Mouse (Mus musculus) left cerebral cortex, adult 9 months (tissue): ENCODE results near the gene Ncoa7.
A peak's percentile ranks its signal among the peaks of the same experiment; 100 is the strongest.

Experiments used
- DNase-seq, 2 experiments: peaks; one replicate each; pipeline ENCODE4 v3.0.0; 2022; ENCODE audit warnings: low spot score in 2 of 2

Gene Ncoa7

DNA sequence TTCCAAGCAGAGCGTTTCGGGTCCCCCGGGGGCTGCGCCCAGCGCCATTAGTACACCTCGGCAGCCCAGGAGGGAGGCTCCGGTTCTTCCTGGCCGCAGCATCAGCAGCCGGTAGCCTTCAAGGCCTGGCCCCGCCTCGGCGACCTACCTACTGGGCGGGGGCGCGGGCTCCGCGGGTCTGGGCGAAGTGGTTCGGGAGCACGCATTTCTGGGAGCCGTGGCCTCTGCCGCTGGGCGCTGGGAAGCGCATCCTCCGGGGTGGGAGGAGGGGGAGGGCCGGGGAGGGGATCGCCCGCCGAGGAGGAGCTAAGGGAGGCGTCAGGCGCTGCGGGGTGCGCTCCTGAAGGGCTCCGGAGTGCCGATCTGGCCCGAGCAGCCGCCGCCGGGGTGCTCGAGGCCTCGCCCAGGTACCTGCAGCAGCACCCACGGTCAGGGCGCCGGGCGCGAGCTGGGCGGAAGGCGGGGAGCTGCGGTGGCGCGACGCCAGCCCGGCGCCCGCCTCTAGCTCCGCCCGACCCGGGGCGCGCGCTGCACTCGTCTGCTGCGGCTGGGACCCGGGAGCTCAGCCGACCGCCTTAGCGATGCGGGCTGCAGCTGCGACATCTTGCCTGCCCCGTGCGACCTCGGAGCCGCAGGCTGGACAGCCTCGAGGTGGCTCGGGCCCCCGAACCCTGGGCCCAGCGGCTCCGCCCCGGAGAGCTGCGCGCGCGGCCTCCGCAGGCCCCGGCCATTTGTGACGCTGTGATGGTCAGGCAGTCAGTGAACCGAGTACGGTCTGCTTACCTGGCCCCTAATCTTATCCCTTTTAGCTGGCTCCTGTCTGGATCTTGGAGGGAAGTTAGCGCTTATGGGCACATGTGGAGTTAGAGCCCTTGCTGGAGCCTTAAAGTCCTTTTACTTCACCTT lies at the start of gene Ncoa7:
Gene Ncoa7 (minus strand): TSS at position 646 of the 906 bp plus-strand sequence.
- peak; percentile 55 to 72 for DNase-seq

DNA sequence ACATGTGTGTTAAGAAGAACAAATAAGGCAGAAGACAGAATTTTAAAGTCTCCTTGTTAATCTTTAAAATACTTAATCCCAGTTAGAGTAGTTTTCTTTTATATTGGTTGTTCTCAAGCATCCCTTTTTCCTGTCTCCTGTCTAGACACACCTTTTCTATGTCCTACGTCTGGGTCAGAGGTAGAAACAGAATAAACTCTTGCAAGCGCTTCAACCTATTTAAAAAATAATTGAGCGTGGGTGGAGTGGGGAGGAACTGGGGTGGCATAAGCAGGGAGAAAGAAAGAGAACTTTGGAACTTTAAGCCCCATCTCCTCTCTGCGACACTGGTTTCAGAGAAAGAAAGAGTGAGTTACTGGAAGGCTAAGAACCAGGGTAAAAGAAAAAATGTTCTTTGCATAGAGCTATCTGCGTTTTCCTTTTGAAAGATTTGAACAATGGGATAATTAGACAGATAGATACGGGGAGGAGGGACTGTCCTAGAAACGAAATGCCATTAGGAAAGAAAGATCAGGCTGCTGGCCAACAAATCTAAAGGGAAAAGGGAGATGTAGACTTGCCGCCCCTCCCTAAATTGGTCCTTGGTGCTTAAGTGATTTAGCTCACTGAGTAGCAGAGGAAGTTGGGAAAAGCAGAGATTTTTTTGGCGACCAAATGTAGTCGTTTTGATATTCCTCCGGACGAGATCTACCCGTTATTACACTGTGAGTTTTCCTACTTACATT lies 42.1 kb upstream of the Ncoa7 start:
- no peak for DNase-seq

DNA sequence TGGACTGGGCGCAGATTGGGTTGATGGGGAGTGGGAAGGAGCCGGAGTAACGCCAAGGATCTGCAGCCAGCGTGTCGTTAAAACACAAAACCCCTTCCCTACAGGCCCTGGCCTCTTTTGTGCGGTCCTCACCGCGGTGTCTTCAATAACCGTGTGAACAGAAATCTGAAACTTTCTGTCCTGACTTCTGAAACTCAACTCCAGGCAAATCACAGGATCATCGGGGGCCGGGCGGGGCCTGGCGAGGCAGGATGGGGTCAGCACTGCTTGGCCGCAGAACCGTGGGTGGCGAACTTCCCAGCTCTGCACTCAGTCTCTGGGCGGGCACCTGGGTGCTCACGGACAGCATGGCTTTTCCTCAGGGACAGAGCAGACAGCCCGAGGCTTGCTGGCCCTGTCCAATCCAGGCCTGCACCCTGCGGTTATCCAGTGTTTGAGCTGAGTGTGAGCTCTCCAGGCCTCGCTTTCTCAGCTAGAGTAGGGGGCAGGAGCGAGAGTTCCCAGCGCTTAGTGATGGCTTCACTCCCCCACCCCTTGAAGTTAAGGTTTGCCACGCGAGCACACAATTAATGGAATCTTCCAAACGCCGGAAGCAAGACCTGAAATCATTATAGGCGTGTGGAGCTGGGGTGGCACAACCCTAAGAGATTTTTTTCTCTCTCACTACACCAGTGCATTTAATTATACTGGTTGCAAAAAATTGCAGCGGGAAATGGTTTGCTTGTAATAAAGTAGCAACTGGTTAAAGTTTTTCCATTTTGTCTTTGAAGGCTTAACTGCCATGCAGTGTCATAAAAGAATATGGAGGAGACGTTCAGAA lies 41.3 kb upstream of the Ncoa7 start:
- DNase-seq = no peak

DNA sequence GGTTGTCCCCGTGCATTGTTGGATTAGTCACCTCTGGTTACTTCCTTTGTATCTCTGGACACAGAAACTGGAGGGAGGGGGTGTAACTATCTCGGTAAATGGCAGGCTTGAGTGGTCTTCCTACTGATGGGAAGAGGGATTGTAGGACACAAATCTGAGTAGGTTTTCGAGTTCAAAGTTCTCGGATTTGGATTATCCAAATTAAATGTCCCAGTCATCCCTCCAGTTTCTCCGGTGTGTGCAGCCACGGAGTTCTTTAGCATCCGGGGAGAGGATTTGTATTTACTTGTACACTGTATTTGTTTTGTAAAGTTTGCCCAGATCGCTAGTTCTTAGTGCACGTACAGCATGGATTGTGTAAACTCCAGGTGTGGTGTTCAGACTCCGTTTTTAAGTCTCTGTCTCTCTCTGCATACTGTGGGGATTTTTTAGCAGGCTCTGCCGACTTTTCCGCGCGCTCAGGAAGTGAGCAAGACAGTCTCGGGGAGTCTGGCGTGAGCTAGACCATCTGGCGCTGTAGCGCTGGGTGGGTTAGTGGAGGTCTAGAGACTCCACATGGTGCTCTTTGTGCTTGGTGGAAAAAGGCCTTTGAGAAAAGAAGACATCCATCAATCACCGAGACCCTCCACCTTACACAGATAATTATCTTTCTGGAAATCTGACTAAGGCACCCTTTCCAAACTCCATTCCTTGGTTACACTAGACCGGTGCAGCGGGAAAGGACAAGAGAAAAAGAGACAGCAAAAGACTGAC lies 40.5 kb upstream of the Ncoa7 start:
- DNase-seq = peak in 1 of 2 experiments; percentile 33

DNA sequence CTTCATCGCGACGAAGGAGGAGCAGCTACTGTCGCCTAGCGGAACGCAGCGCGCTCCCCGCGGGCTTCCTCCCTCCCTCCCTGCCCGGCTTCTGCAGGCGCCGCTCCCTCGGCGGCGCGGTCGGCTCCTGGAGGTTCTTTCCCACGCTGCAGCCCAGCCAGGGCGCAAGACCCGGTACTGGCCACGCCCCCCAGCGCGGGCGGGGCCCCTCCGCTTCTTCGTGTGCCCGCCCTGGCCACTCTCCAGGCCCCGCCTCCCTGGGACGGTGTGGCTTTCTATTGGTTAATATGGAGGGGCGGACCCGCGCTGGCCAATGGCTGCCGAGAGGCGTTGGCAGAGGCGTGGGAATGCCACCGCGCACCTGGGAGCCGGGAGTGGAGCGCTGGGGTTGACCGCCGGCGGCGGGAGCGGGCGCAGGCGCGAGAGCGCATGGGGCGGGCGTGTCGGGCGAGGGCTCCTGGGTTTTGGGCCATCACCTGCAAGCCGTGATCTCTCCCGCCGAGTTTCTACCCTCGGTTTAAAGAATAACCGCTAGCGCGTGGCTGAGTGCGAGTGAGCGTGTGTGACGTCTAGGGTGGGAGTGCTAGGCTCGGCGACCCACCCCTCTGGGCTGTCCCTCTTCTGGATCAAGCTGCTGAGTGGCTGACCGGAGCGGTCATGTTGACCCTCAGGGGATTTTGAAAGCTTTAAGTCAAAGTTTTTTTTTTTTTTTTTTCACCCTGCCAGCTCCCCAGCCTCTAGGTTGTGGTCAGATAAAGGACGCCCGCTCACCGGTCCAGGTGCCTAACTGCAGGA lies 39.7 kb upstream of the Ncoa7 start, which contains the start of gene Hey2:
Gene Hey2 (minus strand): TSS at position 159 of the 795 bp plus-strand sequence.
- peak; percentile 86 to 98 for DNase-seq

DNA sequence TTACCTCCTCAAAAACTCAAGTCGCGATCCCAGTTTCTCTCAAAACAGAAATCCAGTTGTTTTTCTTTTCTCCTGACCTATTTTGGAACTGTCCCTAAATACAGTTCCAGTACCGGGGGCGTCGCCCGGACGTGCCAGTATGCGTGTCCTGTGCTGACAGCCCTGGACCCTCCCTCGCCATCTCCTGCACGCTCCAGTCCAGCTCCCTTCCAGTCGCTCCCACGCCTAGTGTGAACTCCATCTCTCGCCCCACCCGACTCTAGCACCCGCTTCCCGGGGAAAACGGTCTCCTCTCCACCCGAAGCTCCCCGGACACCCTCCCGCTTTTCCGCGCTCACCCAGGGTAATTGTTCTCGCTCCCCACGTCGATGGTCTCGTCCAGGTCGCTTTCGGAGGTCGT lies 39.1 kb upstream of the Ncoa7 start:
- no peak for DNase-seq

DNA sequence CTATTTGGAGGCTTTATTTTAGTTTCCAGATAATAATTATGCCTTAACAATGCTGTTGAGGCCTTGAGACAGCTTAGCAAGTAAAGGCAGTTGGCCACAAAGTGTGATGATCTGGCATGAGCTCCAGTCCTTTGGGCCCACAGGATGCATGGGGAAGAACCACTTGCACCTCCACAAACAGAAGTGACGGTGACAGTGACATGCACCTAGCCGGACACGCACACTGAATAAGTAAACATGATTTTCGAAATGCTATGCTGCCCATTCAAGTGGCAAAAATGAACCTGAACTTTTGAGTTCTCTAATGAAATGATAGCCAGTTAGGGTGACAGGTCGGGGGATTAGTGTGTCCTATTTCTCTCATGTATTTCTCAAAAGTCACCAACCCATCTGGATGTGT lies 37.7 kb upstream of the Ncoa7 start:
- DNase-seq = no peak

DNA sequence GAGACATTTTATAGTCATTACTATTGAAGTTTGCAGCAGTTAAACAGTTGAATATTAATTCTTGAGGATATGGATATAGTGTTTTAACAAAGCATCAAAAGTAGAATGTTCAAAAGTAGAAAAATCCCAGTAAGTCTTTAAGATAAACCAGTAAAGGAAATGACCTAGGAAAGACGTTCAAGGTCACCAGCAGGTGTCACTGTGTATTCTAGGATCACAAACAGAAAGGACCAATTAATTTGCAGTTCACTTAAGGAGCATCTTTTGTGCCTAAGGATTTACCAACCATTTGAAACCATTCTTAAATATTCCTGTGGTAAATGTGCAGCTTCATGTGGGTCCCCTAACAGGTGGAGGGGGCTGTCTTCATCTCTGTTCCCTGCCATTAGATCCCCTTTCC lies 35.1 kb upstream of the Ncoa7 start:
- no peak for DNase-seq

DNA sequence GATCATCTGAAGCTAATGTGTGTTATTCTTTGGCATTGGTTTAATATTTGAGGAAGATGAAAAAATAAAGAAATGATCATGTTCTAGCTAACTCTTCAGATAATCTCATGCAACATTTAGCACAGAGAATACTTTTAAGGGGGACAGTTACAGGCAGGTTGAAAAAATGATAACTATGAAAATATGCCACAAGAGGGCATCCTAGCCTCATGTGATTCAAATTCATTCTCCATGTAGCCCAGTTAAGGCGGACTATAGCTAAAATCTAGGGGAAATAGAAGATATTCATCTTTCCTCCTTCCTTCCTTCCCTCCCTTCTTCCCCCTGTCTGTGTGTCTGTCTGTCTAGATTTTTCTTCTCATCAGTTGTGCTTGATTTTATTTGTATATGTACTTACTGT lies 21.9 kb upstream of the Ncoa7 start:
- peak in 1 of 2 experiments; percentile 58 for DNase-seq

DNA sequence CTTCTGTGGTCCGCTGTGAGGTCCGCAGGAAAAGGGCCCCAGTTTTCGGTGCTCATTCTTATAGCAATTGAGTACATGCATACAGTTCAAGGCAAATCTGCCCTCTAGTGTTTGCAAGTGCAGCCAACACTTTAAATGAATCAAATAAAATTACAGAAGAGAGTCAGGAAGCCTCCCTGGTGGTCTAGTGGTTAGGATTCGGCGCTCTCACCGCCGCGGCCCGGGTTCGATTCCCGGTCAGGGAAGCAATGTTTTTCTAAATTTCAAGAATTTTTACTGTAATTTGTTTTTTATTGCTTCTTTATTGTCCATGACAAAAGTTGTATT lies 7.8 kb upstream of the Ncoa7 start:
- peak; percentile 75 to 94 for DNase-seq

DNA sequence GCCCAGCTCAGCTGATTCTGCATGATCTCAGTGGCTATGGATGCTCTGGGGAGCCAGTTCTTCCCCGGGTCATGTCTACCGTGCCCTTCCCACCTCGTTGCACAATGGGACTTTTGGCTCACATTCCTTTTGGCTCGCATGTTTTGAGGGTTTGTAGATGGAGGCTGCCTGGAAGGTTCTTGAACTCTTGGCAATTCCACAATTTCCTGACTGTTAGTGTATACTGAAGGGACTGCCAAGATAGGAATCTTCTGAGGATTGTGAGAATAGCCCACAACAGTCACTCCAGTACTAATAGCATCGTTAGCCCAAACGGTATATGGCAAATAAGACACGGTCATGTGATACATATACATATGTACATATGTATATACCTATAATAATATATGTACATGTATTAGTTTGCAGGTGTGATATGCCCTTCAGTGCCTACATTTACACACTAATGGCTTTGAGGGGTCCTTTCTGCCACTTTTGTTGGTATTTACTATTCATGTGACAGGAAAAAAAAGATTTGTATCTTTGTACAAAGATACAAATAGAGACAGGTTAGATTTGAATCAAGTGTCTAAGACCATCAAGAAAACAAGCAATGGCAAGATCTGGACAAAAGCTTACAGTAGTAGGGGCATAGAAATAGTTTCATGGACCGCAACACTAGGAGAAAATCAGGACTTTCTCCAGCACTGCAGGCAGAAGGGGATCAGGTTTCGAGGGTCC lies 7.3 kb upstream of the Ncoa7 start:
- DNase-seq = no peak

DNA sequence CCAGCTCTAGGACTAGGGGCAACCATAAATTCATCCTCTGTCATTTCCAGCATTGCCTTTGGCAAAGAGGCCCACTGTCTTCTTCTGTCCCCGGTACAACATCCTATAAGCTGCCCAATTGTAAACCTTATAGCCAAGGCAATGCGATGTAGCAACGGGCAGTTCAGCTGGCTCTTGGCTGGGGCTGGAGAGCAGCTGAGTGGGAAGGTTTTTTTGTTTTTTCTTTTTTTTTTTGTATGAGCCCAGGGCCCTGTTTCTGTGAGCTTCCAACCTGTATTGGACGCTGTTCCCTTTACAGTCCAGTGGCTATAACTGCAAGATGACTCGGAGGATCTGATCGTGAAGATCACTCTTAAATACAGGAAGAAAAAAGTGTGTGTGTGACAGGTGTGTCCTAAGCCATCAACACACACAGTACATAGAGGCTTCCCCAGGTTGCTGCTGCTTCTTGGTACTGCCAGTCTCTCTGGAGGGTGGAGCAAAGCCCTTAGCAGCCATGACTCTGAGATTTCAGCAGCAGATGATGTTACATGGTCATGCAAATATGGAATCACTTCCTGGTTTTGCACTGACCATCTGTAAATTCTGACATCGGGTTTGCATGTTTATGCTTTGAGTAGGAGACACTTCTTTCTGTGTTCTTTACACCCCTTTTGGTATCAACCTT lies 594 bp upstream of the Ncoa7 start:
- peak in 1 of 2 experiments; percentile 21 for DNase-seq

DNA sequence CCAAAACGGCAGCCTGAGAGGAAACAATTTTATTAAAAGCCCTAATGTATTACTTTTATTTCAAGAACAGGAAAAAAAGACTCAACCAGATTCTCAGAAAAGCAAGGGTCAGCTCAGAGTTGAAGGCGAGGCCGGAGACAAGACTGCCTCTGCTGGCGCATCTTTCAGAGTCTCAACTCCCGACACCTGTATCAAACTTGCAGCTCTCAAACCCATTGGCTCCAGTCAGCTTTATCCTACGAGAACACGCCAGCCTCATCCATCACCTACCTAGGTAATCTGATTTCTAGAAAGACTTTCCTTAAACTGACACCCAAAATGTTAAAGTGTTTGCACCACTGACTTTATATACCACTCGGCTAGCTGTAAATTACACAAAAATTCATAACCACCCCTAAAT lies 1.1 kb downstream of the Ncoa7 start:
- peak in 1 of 2 experiments; percentile 23 for DNase-seq

DNA sequence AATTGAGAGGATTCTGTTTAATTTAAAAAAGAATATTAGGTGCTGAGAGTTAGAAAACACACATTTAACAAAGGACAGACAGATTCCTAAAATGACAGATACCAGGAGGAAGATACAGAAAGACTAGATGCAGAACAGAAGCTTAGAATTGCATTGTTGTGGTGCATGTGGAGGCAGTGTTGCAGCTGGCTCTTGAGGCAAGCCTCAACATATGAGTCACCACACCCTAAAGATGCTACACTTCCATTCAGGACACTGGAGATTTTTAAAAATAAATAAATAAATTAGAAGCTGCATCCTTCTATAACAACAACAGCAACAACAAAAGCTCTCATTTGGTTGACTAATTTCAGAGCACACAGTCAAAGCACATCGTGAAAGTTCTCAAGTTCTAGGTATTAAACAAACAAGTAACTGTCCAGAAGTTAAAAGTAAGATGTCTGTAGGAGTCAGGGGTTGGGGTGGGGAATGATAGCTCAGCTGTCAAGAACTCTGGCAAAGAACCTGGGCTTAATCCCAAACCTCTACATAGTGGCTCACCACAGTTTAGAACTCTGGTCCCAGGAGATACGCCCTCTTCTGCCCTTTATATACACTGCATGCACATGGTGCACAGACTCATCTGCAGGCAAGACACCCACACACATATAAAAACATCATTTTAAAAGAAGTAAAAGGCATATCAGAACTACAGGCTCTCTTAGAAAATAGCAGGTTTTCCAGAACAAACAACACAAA lies 3.2 kb downstream of the Ncoa7 start:
- DNase-seq = no peak

DNA sequence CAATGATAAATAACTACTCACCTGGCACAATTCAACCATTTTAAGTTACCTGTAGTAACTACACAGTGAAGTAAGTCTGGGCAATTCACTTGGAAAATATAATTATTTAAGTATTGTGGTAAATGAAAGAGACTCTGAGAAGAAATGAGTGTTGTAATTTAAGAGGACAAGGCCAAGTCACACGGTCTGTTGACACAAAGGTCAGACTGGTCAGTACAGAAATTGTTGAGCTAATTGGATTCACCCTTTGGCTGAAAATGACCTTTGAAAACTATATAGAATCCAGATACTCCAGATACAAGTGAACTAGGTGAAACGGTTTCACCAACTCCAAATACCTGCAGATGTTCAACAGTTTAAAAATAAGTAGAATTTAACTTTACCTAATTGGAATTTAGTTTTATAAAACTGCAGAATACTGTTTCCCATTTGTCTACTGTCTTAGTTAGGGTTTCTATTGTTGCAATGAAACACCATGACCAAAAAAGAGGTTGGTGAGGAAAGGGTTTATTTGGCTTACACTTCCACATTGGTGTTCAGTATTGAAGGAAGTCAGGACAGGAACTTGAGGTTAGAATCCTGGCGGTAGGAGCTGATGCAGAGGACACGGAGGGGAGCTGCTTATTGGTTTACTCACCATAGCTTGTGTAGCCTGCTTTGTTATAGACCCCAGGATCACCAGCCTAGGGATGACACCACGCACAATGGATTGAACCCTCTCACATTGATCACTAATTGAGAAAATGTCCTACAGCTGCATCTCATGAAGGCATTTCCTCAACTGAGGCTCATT lies 6.5 kb downstream of the Ncoa7 start:
- no peak for DNase-seq

DNA sequence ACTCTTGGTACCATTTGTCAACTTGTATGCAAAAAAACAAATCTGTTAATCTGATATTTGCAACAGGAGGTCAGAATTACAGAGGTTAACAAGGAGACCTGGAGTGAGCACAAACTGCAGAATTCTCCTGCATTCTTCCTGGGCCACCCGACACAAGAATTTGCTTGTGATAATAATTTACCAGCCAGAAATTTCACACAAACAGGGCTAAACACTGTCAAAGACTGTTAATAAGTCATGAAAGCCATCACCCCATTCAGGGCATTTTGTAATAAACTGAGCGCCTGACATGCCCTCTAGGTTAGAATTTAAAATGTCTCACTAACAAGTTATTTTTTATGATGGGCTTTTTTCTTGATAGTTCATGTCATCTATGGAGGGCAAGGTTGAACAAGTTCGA lies 12.1 kb downstream of the Ncoa7 start:
- no peak for DNase-seq

DNA sequence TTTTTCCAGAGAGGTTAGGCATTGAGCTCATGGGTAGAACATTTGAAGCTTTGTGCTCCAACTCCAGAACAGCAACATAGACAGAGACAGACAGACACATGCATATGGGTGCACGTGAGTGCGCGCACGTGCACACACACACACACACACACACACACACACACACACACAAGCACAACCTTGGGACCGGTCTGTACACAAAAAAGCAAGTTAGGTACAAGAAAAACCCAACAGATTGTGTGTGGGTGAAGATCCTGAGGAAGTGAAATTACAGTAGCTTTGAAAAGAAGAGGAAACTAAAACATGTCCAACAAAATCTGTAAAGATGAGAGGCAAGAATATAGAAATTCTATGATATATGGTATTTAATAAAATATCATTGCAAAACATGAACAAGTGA lies 13.6 kb downstream of the Ncoa7 start:
- no peak for DNase-seq

DNA sequence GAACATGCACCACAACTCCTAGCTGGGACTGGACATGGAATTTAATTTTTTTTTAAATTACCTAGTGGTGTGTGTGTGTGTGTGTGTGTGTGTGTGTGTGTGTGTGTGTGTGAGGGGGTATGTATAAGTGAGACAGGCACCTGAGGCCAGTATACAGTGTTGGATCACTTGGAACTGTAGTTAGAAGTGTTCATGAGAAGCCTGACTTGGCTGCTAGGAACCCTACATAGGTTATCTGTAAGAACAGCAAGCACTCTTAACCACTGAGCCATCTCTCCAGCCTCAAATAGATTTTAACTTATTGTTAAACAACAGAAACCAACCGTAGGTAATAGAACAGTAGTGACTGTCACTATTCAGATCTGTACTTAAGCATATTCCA lies 14.8 kb downstream of the Ncoa7 start:
- no peak for DNase-seq
